Mouse (Mus musculus) E14TG2a.4 (cell line): ENCODE results near the gene Rpl9-ps1.

Experiments
- H3K27me3 ChIP-seq: 2 replicates; pipeline ENCODE4 v1.6.1; 2014; ENCODE audit warnings: low read length, control low read depth; ENCODE audit not compliant: insufficient read depth
- H3K36me3 ChIP-seq: 2 replicates; pipeline ENCODE4 v1.6.1; 2014; ENCODE audit warnings: low read length, control low read depth; ENCODE audit not compliant: insufficient read depth
- H3K4me1 ChIP-seq: replicated peaks from 2 replicates; pipeline ENCODE4 v1.6.1; 2014; ENCODE audit warnings: low read depth, low read length, control low read depth
- H3K4me3 ChIP-seq: replicated peaks from 2 replicates; pipeline ENCODE4 v1.5.1; 2014; ENCODE audit warnings: mild to moderate bottlenecking, low read length
- H3K9me3 ChIP-seq: 2 replicates; pipeline ENCODE4 v1.6.1; 2014; ENCODE audit warnings: low read length, control low read depth
- CTCF ChIP-seq: conservative IDR thresholded peaks from 2 replicates; pipeline ENCODE4 v1.5.1; 2014; ENCODE audit warnings: low read length
- NANOG ChIP-seq: IDR thresholded peaks from 2 replicates; pipeline ENCODE4 v1.6.1; 2014; ENCODE audit warnings: borderline replicate concordance, low read length, mixed read lengths
- POU5F1 ChIP-seq: IDR thresholded peaks from 2 replicates; pipeline ENCODE4 v1.6.1; 2014; ENCODE audit warnings: low read length, borderline replicate concordance

Rpl9-ps1 gene

GRCm38 (mm10) chr11:83616586-83616985 lies 28.8 kb downstream of the Rpl9-ps1 start:
- Histone ChIP-seq H3K36me3 (no peaks in the 10 kb centered on the region), H3K27me3 (no peaks in the 10 kb centered on the region), H3K4me3 (no peak overlapping the region), H3K9me3 (no peaks in the 10 kb centered on the region), H3K4me1 (no peaks in the 10 kb centered on the region)
- no peak for TF ChIP-seq CTCF
- TF ChIP-seq POU5F1 = no peak
- TF ChIP-seq NANOG = no peak

- no peak overlapping the region for H3K4me3 ChIP-seq
- no peaks in the 10 kb centered on the region for H3K27me3 ChIP-seq
- no peaks in the 10 kb centered on the region for H3K4me1 ChIP-seq
- H3K36me3 ChIP-seq = no peaks in the 10 kb centered on the region
- no peaks in the 10 kb centered on the region for H3K9me3 ChIP-seq
- TF ChIP-seq NANOG = no peak
- TF ChIP-seq CTCF = no peak
- TF ChIP-seq POU5F1 = no peak
Measured at GRCm38 (mm10) chr11:83610900-83611299, 34.5 kb downstream of the Rpl9-ps1 start.

DNA sequence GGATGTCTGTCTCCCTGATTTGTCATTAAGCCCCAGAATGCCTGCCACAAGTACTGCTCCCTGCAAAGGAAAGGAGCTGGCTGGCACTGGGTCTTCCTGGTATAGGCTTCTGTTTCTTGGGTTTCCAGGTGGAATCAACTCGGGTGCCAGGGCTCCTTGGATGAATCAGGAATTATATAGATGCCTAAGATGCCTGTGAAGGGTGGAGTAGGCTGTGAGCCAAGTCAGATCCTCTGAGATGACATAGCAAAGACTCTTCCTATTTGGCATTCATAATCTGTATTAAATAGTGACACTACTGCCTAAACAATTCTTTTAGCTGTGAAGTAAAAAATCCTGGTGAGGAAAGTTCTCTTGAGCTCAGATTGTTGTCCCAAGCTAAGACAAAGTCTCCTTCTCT lies 39.0 kb downstream of the Rpl9-ps1 start:
- H3K4me1 ChIP-seq = no peaks in the 10 kb centered on the region
- no peaks in the 10 kb centered on the region for H3K9me3 ChIP-seq
- no peak for TF ChIP-seq POU5F1
- TF ChIP-seq CTCF = no peak
- TF ChIP-seq NANOG = no peak
- H3K4me3 ChIP-seq = no peak overlapping the region
- H3K36me3 ChIP-seq = no peaks in the 10 kb centered on the region
- no peaks in the 10 kb centered on the region for H3K27me3 ChIP-seq

DNA sequence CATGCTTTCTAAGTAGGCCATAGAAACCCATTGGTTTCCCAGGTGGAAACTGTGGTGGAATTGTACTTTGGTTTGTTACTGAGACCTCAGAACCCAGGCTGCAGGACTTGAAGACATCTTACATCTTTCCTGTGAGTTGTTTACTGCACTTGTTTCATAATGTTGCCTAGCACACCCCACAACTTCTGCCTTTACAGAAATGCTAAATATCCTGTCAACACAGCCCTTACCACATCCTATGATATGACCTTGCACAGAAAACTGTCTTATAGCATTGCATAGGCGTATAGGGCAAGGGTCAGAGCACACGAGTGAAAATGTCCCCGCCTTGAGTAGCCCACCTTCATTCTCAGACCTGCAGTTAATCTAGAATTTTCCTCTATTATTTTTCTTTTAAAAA lies 39.9 kb downstream of the Rpl9-ps1 start:
- TF ChIP-seq CTCF (no peak), POU5F1 (no peak), NANOG (no peak)
- H3K4me3 ChIP-seq = no peak overlapping the region
- no peaks in the 10 kb centered on the region for H3K36me3 ChIP-seq
- no peaks in the 10 kb centered on the region for H3K27me3 ChIP-seq
- no peaks in the 10 kb centered on the region for H3K9me3 ChIP-seq
- H3K4me1 ChIP-seq = no peaks in the 10 kb centered on the region

- H3K27me3 ChIP-seq = no peaks in the 10 kb centered on the region
- no peak for TF ChIP-seq CTCF
- TF ChIP-seq NANOG = no peak
- no peak for TF ChIP-seq POU5F1
- no peaks in the 10 kb centered on the region for H3K9me3 ChIP-seq
- no peaks in the 10 kb centered on the region for H3K4me1 ChIP-seq
- no peak overlapping the region for H3K4me3 ChIP-seq
- H3K36me3 ChIP-seq = no peaks in the 10 kb centered on the region
Measured at GRCm38 (mm10) chr11:83604698-83605097, 40.7 kb downstream of the Rpl9-ps1 start.

DNA sequence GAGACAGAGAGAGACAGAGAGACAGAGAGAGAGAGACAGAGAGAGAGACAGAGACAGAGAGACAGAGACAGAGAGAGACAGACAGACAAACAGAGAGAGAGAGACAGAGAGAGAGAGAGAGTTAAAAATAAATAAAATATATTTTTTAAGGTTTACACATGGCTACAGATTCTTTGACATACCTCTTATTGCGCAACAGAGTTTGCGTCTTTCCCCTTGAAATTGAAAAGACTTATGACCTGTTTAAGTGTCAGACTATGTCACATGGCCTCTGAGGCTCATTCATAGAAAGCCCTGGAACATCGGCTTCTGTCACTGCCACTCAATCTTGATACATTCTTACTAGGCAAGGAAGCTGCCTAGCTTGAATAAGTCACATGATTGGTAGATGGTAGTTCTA lies 42.0 kb downstream of the Rpl9-ps1 start:
- H3K4me1 ChIP-seq = no peaks in the 10 kb centered on the region
- H3K36me3 ChIP-seq = no peaks in the 10 kb centered on the region
- no peak overlapping the region for H3K4me3 ChIP-seq
- no peaks in the 10 kb centered on the region for H3K27me3 ChIP-seq
- no peaks in the 10 kb centered on the region for H3K9me3 ChIP-seq
- no peak for TF ChIP-seq NANOG
- no peak for TF ChIP-seq CTCF
- no peak for TF ChIP-seq POU5F1

DNA sequence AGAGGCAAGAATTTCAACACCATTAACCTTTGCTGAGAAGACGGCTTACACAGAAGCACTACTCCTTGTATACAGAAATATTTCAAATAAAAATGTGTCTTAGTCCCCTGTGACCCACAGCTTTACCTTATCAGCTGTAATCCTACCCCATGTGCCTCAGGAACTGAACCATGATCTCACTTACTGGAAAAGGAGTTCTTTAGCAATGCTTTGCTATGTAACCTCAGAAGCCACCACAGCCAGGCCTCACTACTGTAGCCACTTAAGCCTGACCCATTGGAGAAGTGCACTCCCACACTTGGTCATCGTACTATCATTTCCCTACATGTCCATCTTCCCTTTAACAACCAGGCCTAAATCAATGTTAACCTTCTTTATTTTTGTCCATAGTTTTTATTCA lies 44.8 kb downstream of the Rpl9-ps1 start:
- Histone ChIP-seq H3K27me3 (no peaks in the 10 kb centered on the region), H3K4me1 (no peaks in the 10 kb centered on the region), H3K9me3 (no peaks in the 10 kb centered on the region), H3K4me3 (no peak overlapping the region), H3K36me3 (no peaks in the 10 kb centered on the region)
- TF ChIP-seq NANOG (no peak), POU5F1 (no peak), CTCF (no peak)

- no peaks in the 10 kb centered on the region for H3K4me1 ChIP-seq
- no peak overlapping the region for H3K4me3 ChIP-seq
- H3K9me3 ChIP-seq = no peaks in the 10 kb centered on the region
- no peak for TF ChIP-seq CTCF
- TF ChIP-seq NANOG = no peak
- TF ChIP-seq POU5F1 = no peak
- H3K27me3 ChIP-seq = no peaks in the 10 kb centered on the region
- no peaks in the 10 kb centered on the region for H3K36me3 ChIP-seq
Measured at GRCm38 (mm10) chr11:83598991-83599390, 46.4 kb downstream of the Rpl9-ps1 start.

GRCm38 (mm10) chr11:83598207-83598837 lies 47.1 kb downstream of the Rpl9-ps1 start:
- no peaks in the 10 kb centered on the region for H3K9me3 ChIP-seq
- no peak for TF ChIP-seq NANOG
- no peak for TF ChIP-seq CTCF
- no peak for TF ChIP-seq POU5F1

More at GRCm38 (mm10) chr11:83598207-83598837, 47.1 kb downstream of the Rpl9-ps1 start:
- Histone ChIP-seq H3K4me3 (no peak overlapping the region), H3K27me3 (no peaks in the 10 kb centered on the region), H3K36me3 (no peaks in the 10 kb centered on the region), H3K4me1 (no peaks in the 10 kb centered on the region)
